Mouse (Mus musculus) lung, postnatal 0 days (tissue): ENCODE measurements at regions not wholly inside any gene's neighbourhood (a gene's known extent, or its start where the extent isn't known, plus 50 kb on each side); places are given as distances from the start of the nearest gene placed in this dataset.

Experiments
- ATAC-seq: fragments of 200-750 bp; cut with Nextera tagmentation; 2 replicates; pipeline ENCODE4 v1.8.0; 2017; ENCODE audit warnings: moderate library complexity
- DNase-seq: peaks from one replicate; pipeline ENCODE4 v3.0.0-alpha.2; 2016; ENCODE audit warnings: low spot score
- H3K27ac ChIP-seq: fragments of 300-500 bp; sonication (generic); 2 replicates; pipeline ENCODE4 v1.5.1; 2014; ENCODE audit warnings: antibody characterized with exemption, mild to moderate bottlenecking, low read length, mixed read lengths
- H3K27me3 ChIP-seq: fragments of 300-500 bp; sonication (generic); replicated peaks from 2 replicates; pipeline ENCODE4 v1.6.1; 2014; ENCODE audit warnings: low read length, mixed read lengths; ENCODE audit not compliant: insufficient read depth
- H3K36me3 ChIP-seq: fragments of 300-500 bp; sonication (generic); 2 replicates; pipeline ENCODE4 v1.6.1; 2014; ENCODE audit warnings: low read length, mixed read lengths; ENCODE audit not compliant: insufficient read depth
- H3K4me1 ChIP-seq: fragments of 300-500 bp; sonication (generic); 2 replicates; pipeline ENCODE4 v1.6.1; 2014; ENCODE audit warnings: antibody characterized with exemption, low read depth, low read length, mixed read lengths; ENCODE audit not compliant: insufficient read depth
- H3K4me2 ChIP-seq: fragments of 300-500 bp; sonication (generic); replicated peaks from 2 replicates; pipeline ENCODE4 v1.6.1; 2014; ENCODE audit warnings: low read depth, mild to moderate bottlenecking, low read length, moderate library complexity, mixed read lengths
- H3K4me3 ChIP-seq: fragments of 300-500 bp; sonication (generic); 2 replicates; pipeline ENCODE4 v1.5.1; 2014; ENCODE audit warnings: low read depth, low read length
- H3K9ac ChIP-seq: fragments of 300-500 bp; sonication (generic); replicated peaks from 2 replicates; pipeline ENCODE4 v1.6.1; 2014; ENCODE audit warnings: low read depth, mild to moderate bottlenecking
- H3K9me3 ChIP-seq: fragments of 300-500 bp; sonication (generic); 2 replicates; pipeline ENCODE4 v1.6.1; 2016; ENCODE audit warnings: low read length, mixed read lengths
- CTCF ChIP-seq: IDR thresholded peaks from 2 replicates; pipeline ENCODE4 v1.5.1; 2016; ENCODE audit warnings: antibody characterized with exemption, mild to moderate bottlenecking
- EP300 ChIP-seq: IDR thresholded peaks from 2 replicates; pipeline ENCODE4 v1.6.1; 2016; ENCODE audit warnings: antibody characterized with exemption, mild to moderate bottlenecking, control low read depth
- WGBS: fragments of 180-500 bp; shearing (Covaris S2); extraction: QIAGEN DNeasy Blood & Tissue Kit; methylation state at CpG from one replicate; pipeline ENCODE4 v1.1.7; 2014; 5-methylcytosine and 5-hydroxymethylcytosine counted together

- H3K27me3 ChIP-seq = no peaks in the 10 kb centered on the region
- DNase-seq (no peak), ATAC-seq (no peak)
- no peak overlapping the region for H3K4me2 ChIP-seq
- H3K36me3 ChIP-seq = no peaks in the 10 kb centered on the region
- no peak overlapping the region for H3K27ac ChIP-seq
- WGBS = 58% methylated on average over 7 of the region's 7 CpGs
- no peak overlapping the region for H3K9ac ChIP-seq
- no peak for TF ChIP-seq EP300
- no peak for TF ChIP-seq CTCF
- H3K4me3 ChIP-seq = no peak overlapping the region
- H3K4me1 ChIP-seq = peaks cover 4% of the 10 kb centered on the region; the same call in 1 of the 2 replicates
- H3K9me3 ChIP-seq = no peaks in the 10 kb centered on the region
These were observed 104.8 kb upstream of the Vps8 start for GRCm38 (mm10) chr16:21318009-21318639.

DNA sequence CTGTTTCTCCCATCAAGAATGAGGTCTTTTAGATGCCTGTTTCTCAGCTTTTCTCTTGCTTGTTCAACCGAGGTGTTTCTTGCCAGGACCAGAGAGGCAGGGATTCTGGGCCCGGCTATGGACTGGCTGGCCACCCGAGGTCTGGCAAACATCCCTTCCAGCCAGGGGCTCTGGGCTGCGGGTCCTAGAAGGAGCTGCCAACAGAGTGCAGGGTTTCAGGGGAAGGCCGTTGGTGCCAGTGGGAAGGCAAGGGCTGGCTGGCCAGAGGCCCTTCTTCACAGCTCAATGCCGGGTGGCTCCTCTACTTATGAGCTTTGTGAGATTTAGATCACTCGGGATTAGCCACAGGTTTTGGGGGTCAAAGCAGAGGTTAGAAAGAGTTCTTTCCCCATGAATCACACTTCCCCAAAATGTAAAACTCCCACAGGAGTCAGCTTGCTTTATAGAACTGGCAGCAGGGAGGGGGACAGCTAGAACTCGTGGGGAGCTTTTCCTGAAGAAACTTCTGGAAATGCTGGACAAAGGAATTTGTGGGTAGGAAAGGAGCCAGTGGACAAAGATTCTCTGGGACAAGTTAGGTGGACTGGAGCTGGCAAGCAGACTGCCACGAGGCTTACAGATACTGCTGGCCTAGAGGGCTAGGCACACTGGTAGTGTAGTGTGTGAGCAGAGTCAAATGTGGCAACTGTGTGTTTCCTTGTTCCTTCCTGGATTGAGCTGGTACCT is 104.1 kb upstream of the Vps8 start:
- peaks cover 9% of the 10 kb centered on the region; the same call in 1 of the 2 replicates for H3K4me1 ChIP-seq
- H3K4me2 ChIP-seq = no peak overlapping the region
- H3K9me3 ChIP-seq = no peaks in the 10 kb centered on the region
- H3K27me3 ChIP-seq = no peaks in the 10 kb centered on the region
- H3K4me3 ChIP-seq = no peak overlapping the region
- no peaks in the 10 kb centered on the region for H3K36me3 ChIP-seq
- WGBS = 47% methylated on average over 9 of the region's 9 CpGs
- TF ChIP-seq CTCF (no peak), EP300 (no peak)
- DNase-seq (no peak), ATAC-seq (no peak)
- H3K27ac ChIP-seq = no peak overlapping the region
- no peak overlapping the region for H3K9ac ChIP-seq

DNA sequence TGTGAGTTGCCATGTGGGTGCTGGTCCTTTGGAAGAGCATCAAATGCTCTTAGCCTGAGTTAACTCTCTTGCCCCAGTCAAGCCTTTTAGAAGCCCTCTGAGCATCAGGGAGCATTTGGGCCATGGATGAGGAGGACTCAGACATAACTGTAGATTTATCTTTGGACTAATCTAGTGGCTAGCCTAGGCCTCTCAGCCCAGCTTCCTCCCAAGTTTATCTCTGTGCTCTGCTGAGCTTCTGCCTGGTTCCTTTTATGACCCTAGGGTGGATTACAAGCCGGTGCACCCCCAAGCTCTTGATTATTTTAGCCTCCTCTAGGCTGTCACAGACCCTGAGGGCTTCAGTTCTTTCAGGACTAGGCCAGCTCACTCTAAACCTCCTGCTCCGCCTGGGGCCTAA is 102.6 kb upstream of the Vps8 start:
- Histone ChIP-seq H3K4me3 (no peak overlapping the region), H3K9ac (no peak overlapping the region), H3K27me3 (no peaks in the 10 kb centered on the region), H3K4me2 (no peak overlapping the region), H3K36me3 (no peaks in the 10 kb centered on the region), H3K9me3 (no peaks in the 10 kb centered on the region), H3K4me1 (peaks cover 9% of the 10 kb centered on the region; the same call in 1 of the 2 replicates), H3K27ac (no peak overlapping the region)
- ATAC-seq (no peak), DNase-seq (no peak)
- 91% methylated on average over 2 of the region's 2 CpGs for whole genome bisulfite sequencing
- TF ChIP-seq EP300 (no peak), CTCF (no peak)

GRCm38 (mm10) chr16:21321188-21322070 is 101.5 kb upstream of the Vps8 start:
- H3K4me1 ChIP-seq = peaks cover 9% of the 10 kb centered on the region; the same call in 1 of the 2 replicates

GRCm38 (mm10) chr16:21322437-21322836 is 100.5 kb upstream of the Vps8 start:
- Histone ChIP-seq H3K9ac (no peak overlapping the region), H3K9me3 (no peaks in the 10 kb centered on the region), H3K27ac (peak overlapping the region; percentile 77), H3K36me3 (no peaks in the 10 kb centered on the region), H3K4me1 (peaks cover 9% of the 10 kb centered on the region; the same call in 1 of the 2 replicates), H3K4me3 (no peak overlapping the region), H3K27me3 (no peaks in the 10 kb centered on the region), H3K4me2 (0 out of 2 replicates have a peak overlapping the region, but pooled peaks have one; percentile 2)
- TF ChIP-seq CTCF (no peak), EP300 (no peak)
- ATAC-seq (peak; percentile 85), DNase-seq (peak; percentile 84)
- 31% methylated on average over 10 of the region's 10 CpGs for WGBS

More at GRCm38 (mm10) chr16:21321188-21322070, 101.5 kb upstream of the Vps8 start:
- no peak for DNase-seq
- ATAC-seq = no peak
- 53% methylated on average over 18 of the region's 18 CpGs for WGBS
- Histone ChIP-seq H3K27me3 (no peaks in the 10 kb centered on the region), H3K4me3 (no peak overlapping the region), H3K27ac (no peak overlapping the region), H3K4me2 (no peak overlapping the region), H3K9ac (no peak overlapping the region), H3K36me3 (no peaks in the 10 kb centered on the region), H3K9me3 (no peaks in the 10 kb centered on the region)
- TF ChIP-seq EP300 (no peak), CTCF (peak; percentile 59)
